Mouse (Mus musculus): ENCODE data around the gene Mroh2a.
A peak's percentile ranks its signal among the peaks of the same experiment; 100 is the strongest.

The Mroh2a gene

GRCm38 (mm10) chr1:88234646-88235045 is 7.9 kb downstream of the Mroh2a start:
- ATAC-seq (ENCODE audit: insufficient number of reproducible peaks, low FRiP score, low TSS enrichment) = no peak

GRCm38 (mm10) chr1:88235046-88235893 is 8.5 kb downstream of the Mroh2a start:
- no peak for ATAC-seq (ENCODE audit: insufficient number of reproducible peaks, low FRiP score, low TSS enrichment)

GRCm38 (mm10) chr1:88235894-88236415 is 9.2 kb downstream of the Mroh2a start:
- no peak for ATAC-seq (ENCODE audit: insufficient number of reproducible peaks, low FRiP score, low TSS enrichment)

GRCm38 (mm10) chr1:88237311-88237710 is 10.5 kb downstream of the Mroh2a start:
- ATAC-seq (ENCODE audit: insufficient number of reproducible peaks, low FRiP score, low TSS enrichment) = no peak

- no peak for ATAC-seq (ENCODE audit: insufficient number of reproducible peaks, low FRiP score, low TSS enrichment)
These were observed 12.0 kb downstream of the Mroh2a start for GRCm38 (mm10) chr1:88238771-88239170.

- no peak for ATAC-seq (ENCODE audit: insufficient number of reproducible peaks, low FRiP score, low TSS enrichment)
These were observed 13.3 kb downstream of the Mroh2a start for GRCm38 (mm10) chr1:88240072-88240471.

GRCm38 (mm10) chr1:88240579-88240978 is 13.8 kb downstream of the Mroh2a start:
- ATAC-seq (ENCODE audit: insufficient number of reproducible peaks, low FRiP score, low TSS enrichment) = no peak

- ATAC-seq (ENCODE audit: insufficient number of reproducible peaks, low FRiP score, low TSS enrichment) = no peak
These were observed 17.1 kb downstream of the Mroh2a start for GRCm38 (mm10) chr1:88243861-88244260.

- ATAC-seq (ENCODE audit: insufficient number of reproducible peaks, low FRiP score, low TSS enrichment) = no peak
These were observed 19.1 kb downstream of the Mroh2a start for GRCm38 (mm10) chr1:88245881-88246280.

GRCm38 (mm10) chr1:88246386-88246785 is 19.6 kb downstream of the Mroh2a start:
- no peak for ATAC-seq (ENCODE audit: insufficient number of reproducible peaks, low FRiP score, low TSS enrichment)

GRCm38 (mm10) chr1:88247660-88248059 is 20.9 kb downstream of the Mroh2a start:
- ATAC-seq (ENCODE audit: insufficient number of reproducible peaks, low FRiP score, low TSS enrichment) = no peak

- no peak for ATAC-seq (ENCODE audit: insufficient number of reproducible peaks, low FRiP score, low TSS enrichment)
These were observed 21.9 kb downstream of the Mroh2a start for GRCm38 (mm10) chr1:88248658-88249057.

GRCm38 (mm10) chr1:88249596-88249995 is 22.8 kb downstream of the Mroh2a start:
- no peak for ATAC-seq (ENCODE audit: insufficient number of reproducible peaks, low FRiP score, low TSS enrichment)

- no peak for ATAC-seq (ENCODE audit: insufficient number of reproducible peaks, low FRiP score, low TSS enrichment)
These were observed 23.2 kb downstream of the Mroh2a start for GRCm38 (mm10) chr1:88250023-88250422.

- no peak for ATAC-seq (ENCODE audit: insufficient number of reproducible peaks, low FRiP score, low TSS enrichment)
These were observed 26.3 kb downstream of the Mroh2a start for GRCm38 (mm10) chr1:88253106-88253505.

- ATAC-seq (ENCODE audit: insufficient number of reproducible peaks, low FRiP score, low TSS enrichment) = no peak
These were observed 26.8 kb downstream of the Mroh2a start for GRCm38 (mm10) chr1:88253540-88253939.

- 0 out of 2 replicates have a peak, but pooled peaks have one; percentile 0 for ATAC-seq (ENCODE audit: insufficient number of reproducible peaks, low FRiP score, low TSS enrichment)
These were observed 28.1 kb downstream of the Mroh2a start for GRCm38 (mm10) chr1:88254793-88255465.

GRCm38 (mm10) chr1:88255466-88255857 is 28.7 kb downstream of the Mroh2a start:
- ATAC-seq (ENCODE audit: insufficient number of reproducible peaks, low FRiP score, low TSS enrichment) = 0 out of 2 replicates have a peak, but pooled peaks have one; percentile 0

- 0 out of 2 replicates have a peak, but pooled peaks have one; percentile 3 for ATAC-seq (ENCODE audit: insufficient number of reproducible peaks, low FRiP score, low TSS enrichment)
These were observed 29.4 kb downstream of the Mroh2a start for GRCm38 (mm10) chr1:88255989-88256754.

- no peak for ATAC-seq (ENCODE audit: insufficient number of reproducible peaks, low FRiP score, low TSS enrichment)
These were observed 30.3 kb downstream of the Mroh2a start for GRCm38 (mm10) chr1:88256886-88257663.

Measured in cerebellum, adult (tissue).